Mouse (Mus musculus) heart, adult 8-10 months (tissue): ENCODE results near the gene Uaca. TPM values are rescaled to one million over a fixed set of nuclear protein-coding genes. Genes with fewer than 3 reads are reported as not detected.
A peak's percentile ranks its signal among the peaks of the same experiment; 100 is the strongest.

Experiments used
- DNase-seq: peaks from one replicate; pipeline ENCODE4 v3.0.0; 2022; ENCODE audit warnings: low spot score
- total RNA-seq, 4 experiments: library from RNA; stranded (reverse); gene quantifications; 2 replicates each; pipeline ENCODE4 v1.2.4; 2022

The Uaca gene
- total RNA-seq, result 10 to 100 TPM; 47.1 to 58.4 (median 50.7) TPM

GRCm38 (mm10) chr9:60794210-60794840 lies at the start of gene Uaca:
TSS of gene Uaca (plus strand) at chr9:60794542.
- peak; percentile 96 for DNase-seq

- DNase-seq, result no peak
Measured at GRCm38 (mm10) chr9:60744971-60745370, 49.4 kb upstream of the Uaca start.

- no peak for DNase-seq
Measured at GRCm38 (mm10) chr9:60746561-60746960, 47.8 kb upstream of the Uaca start.

GRCm38 (mm10) chr9:60747672-60748071 lies 46.7 kb upstream of the Uaca start:
- no peak for DNase-seq

- no peak for DNase-seq
Measured at GRCm38 (mm10) chr9:60748191-60748590, 46.2 kb upstream of the Uaca start.

- no peak for DNase-seq
Measured at GRCm38 (mm10) chr9:60749105-60749504, 45.2 kb upstream of the Uaca start.

- no peak for DNase-seq
Measured at GRCm38 (mm10) chr9:60751098-60751497, 43.2 kb upstream of the Uaca start.

- no peak for DNase-seq
Measured at GRCm38 (mm10) chr9:60751971-60752370, 42.4 kb upstream of the Uaca start.

- DNase-seq, result no peak
Measured at GRCm38 (mm10) chr9:60752636-60753035, 41.7 kb upstream of the Uaca start.

GRCm38 (mm10) chr9:60756258-60756657 lies 38.1 kb upstream of the Uaca start:
- peak; percentile 81 for DNase-seq

GRCm38 (mm10) chr9:60756866-60757740 lies 37.2 kb upstream of the Uaca start:
- peak; percentile 21 for DNase-seq

GRCm38 (mm10) chr9:60757817-60758216 lies 36.5 kb upstream of the Uaca start:
- peak; percentile 44 for DNase-seq

GRCm38 (mm10) chr9:60759436-60760007 lies 34.8 kb upstream of the Uaca start:
- DNase-seq, result peak; percentile 74

GRCm38 (mm10) chr9:60765181-60765580 lies 29.2 kb upstream of the Uaca start:
- DNase-seq, result no peak

GRCm38 (mm10) chr9:60768393-60768792 lies 25.9 kb upstream of the Uaca start:
- peak; percentile 22 for DNase-seq

GRCm38 (mm10) chr9:60769711-60770111 lies 24.6 kb upstream of the Uaca start:
- DNase-seq, result peak; percentile 46

- DNase-seq, result no peak
Measured at GRCm38 (mm10) chr9:60773713-60774112, 20.6 kb upstream of the Uaca start.

- DNase-seq, result no peak
Measured at GRCm38 (mm10) chr9:60776899-60777298, 17.4 kb upstream of the Uaca start.

- DNase-seq, result no peak
Measured at GRCm38 (mm10) chr9:60782057-60782789, 12.1 kb upstream of the Uaca start.

- DNase-seq, result no peak
Measured at GRCm38 (mm10) chr9:60785069-60785468, 9.3 kb upstream of the Uaca start.

- no peak for DNase-seq
Measured at GRCm38 (mm10) chr9:60787517-60788110, 6.7 kb upstream of the Uaca start.

- no peak for DNase-seq
Measured at GRCm38 (mm10) chr9:60790282-60790681, 4.1 kb upstream of the Uaca start.
